Mouse (Mus musculus) MEL (cell line): ENCODE measurements around the gene Sec24a.

Experiments used
- CTCF ChIP-seq, 3 experiments: IDR thresholded peaks in 2 of 3; conservative IDR thresholded peaks in 1 of 3; 2 replicates each; pipeline ENCODE4 v1.5.1; 2011 to 2012; ENCODE audit warnings: low read length in 3 of 3, low read depth in 2 of 3, mild to moderate bottlenecking in 2 of 3, improper control_type of control experiment in 1 of 3, inconsistent platforms in 1 of 3, mixed read lengths in 1 of 3, moderate library complexity in 1 of 3; ENCODE audit not compliant: control insufficient read depth in 1 of 3, insufficient read depth in 1 of 3, poor library complexity in 1 of 3, severe bottlenecking in 1 of 3
- E2F4 ChIP-seq: IDR thresholded peaks from 2 replicates; pipeline ENCODE4 v1.6.1; 2011; ENCODE audit warnings: low read depth, low read length, improper control_type of control experiment, borderline replicate concordance
- ELF1 ChIP-seq: IDR thresholded peaks from 2 replicates; pipeline ENCODE4 v1.6.1; 2014; ENCODE audit warnings: low read depth, mild to moderate bottlenecking, inconsistent platforms, low read length, improper control_type of control experiment, moderate library complexity
- HCFC1 ChIP-seq: IDR thresholded peaks from 2 replicates; pipeline ENCODE4 v1.6.1; 2012; ENCODE audit warnings: low read depth, mild to moderate bottlenecking, inconsistent platforms, low read length, improper control_type of control experiment, moderate library complexity
- JUND ChIP-seq: IDR thresholded peaks from 2 replicates; pipeline ENCODE4 v1.6.1; 2011; ENCODE audit warnings: low read depth, mild to moderate bottlenecking, improper control_type of control experiment, low read length
- MAZ ChIP-seq: IDR thresholded peaks from 2 replicates; pipeline ENCODE4 v1.6.1; 2012; ENCODE audit warnings: low read depth, mild to moderate bottlenecking, inconsistent platforms, low read length, improper control_type of control experiment
- NELFE ChIP-seq: IDR thresholded peaks from 2 replicates; pipeline ENCODE4 v1.6.1; 2011; ENCODE audit warnings: low read depth, low read length, improper control_type of control experiment
- POLR2A ChIP-seq, 2 experiments: IDR thresholded peaks; 2 replicates each; pipeline ENCODE4 v1.6.1; 2011 to 2012; ENCODE audit warnings: low read length in 2 of 2, mild to moderate bottlenecking in 2 of 2, control low read depth in 1 of 2, improper control_type of control experiment in 1 of 2, low read depth in 1 of 2, moderate library complexity in 1 of 2; ENCODE audit not compliant: control insufficient read depth in 1 of 2, insufficient read depth in 1 of 2, poor library complexity in 1 of 2
- TAL1 ChIP-seq: IDR thresholded peaks from 2 replicates; pipeline ENCODE4 v1.6.1; 2012; ENCODE audit warnings: mild to moderate bottlenecking, inconsistent platforms, low read length, moderate library complexity, mixed read lengths
- UBTF ChIP-seq: IDR thresholded peaks from 2 replicates; pipeline ENCODE4 v1.6.1; 2012; ENCODE audit warnings: low read depth, mild to moderate bottlenecking, inconsistent platforms, low read length, improper control_type of control experiment, moderate library complexity, borderline replicate concordance; ENCODE audit not compliant: insufficient read depth
- USF1 ChIP-seq: IDR thresholded peaks from 2 replicates; pipeline ENCODE4 v1.6.1; 2014; ENCODE audit warnings: low read depth, mild to moderate bottlenecking, inconsistent platforms, low read length, improper control_type of control experiment, moderate library complexity
- USF2 ChIP-seq, 2 experiments: IDR thresholded peaks; 2 replicates each; pipeline ENCODE4 v1.6.1; 2011 to 2012; ENCODE audit warnings: improper control_type of control experiment in 2 of 2, low read length in 2 of 2, borderline replicate concordance in 1 of 2, inconsistent platforms in 1 of 2, low read depth in 1 of 2, mild to moderate bottlenecking in 1 of 2; ENCODE audit not compliant: insufficient read depth in 1 of 2
- ZC3H11A ChIP-seq: IDR thresholded peaks from 2 replicates; pipeline ENCODE4 v1.6.1; 2012; ENCODE audit warnings: low read depth, mild to moderate bottlenecking, inconsistent platforms, low read length, improper control_type of control experiment
- ZKSCAN1 ChIP-seq: IDR thresholded peaks from 2 replicates; pipeline ENCODE4 v1.6.1; 2012; ENCODE audit warnings: low read depth, mild to moderate bottlenecking, inconsistent platforms, low read length, improper control_type of control experiment, moderate library complexity

DNA sequence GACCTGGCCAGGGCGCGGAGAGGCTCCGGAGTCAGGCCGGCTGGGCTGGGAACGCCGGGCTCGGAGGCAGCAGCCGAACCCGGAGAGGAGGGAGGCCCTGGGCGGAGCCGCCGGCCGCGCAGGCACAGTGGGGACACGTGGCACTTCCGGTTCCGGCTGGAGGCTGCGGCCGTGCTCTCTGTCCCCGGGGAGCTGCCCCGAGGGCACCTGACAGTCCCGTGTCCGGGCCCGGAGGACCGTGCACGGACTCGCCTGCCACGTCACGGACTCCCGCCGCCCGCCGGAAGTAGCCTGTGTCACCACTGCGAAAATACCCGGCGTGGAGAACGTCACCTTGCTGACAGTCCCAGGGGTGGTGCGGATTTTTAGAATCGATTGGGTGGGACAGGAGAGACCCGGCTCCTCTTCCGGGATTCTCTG lies 7.1 kb downstream of the Sec24a start:
- TF ChIP-seq POLR2A (IDR thresholded peaks at IDR 0.05; ENCODE audit: control insufficient read depth in 1 of 2, insufficient read depth in 1 of 2, low read depth in 1 of 2, low read length in 2 of 2, poor library complexity in 1 of 2) (peak; percentile 95 to 98), CTCF (IDR thresholded peaks at IDR 0.05 in 2 of 3, conservative IDR thresholded peaks at IDR 0.05 in 1 of 3; ENCODE audit: control insufficient read depth in 1 of 3, insufficient read depth in 1 of 3, low read depth in 2 of 3, low read length in 3 of 3, poor library complexity in 1 of 3, severe bottlenecking in 1 of 3) (no peak), USF1 (peak; percentile 92), JUND (no peak), MAZ (no peak; the same call in 1 of the 2 replicates), ELF1 (peak; percentile 93), UBTF (peak; percentile 96), ZC3H11A (peak; percentile 6; the same call in 1 of the 2 replicates), HCFC1 (peak; percentile 88), TAL1 (no peak), NELFE (peak; percentile 99), E2F4 (no peak), USF2 (IDR thresholded peaks at IDR 0.05; ENCODE audit: borderline replicate concordance in 1 of 2, insufficient read depth in 1 of 2, low read depth in 1 of 2, low read length in 2 of 2) (peak in 1 of 2 experiments; percentile 44; a peak in 1 of 4 replicates), ZKSCAN1 (no peak)
